Mouse (Mus musculus): Measurements from ENCODE around the gene Rnf123. TPM values are rescaled to one million over a fixed set of nuclear protein-coding genes. Genes with fewer than 3 reads are reported as not detected.
"Not testable (repeated sequence)": the region's sequence is repeated elsewhere in the genome, so short reads cannot be mapped to it uniquely, and the experiment has no call there.

Rnf123 gene
- total RNA-seq, 2 experiments from 2014 or later = 62.5 to 83.1 TPM

DNA sequence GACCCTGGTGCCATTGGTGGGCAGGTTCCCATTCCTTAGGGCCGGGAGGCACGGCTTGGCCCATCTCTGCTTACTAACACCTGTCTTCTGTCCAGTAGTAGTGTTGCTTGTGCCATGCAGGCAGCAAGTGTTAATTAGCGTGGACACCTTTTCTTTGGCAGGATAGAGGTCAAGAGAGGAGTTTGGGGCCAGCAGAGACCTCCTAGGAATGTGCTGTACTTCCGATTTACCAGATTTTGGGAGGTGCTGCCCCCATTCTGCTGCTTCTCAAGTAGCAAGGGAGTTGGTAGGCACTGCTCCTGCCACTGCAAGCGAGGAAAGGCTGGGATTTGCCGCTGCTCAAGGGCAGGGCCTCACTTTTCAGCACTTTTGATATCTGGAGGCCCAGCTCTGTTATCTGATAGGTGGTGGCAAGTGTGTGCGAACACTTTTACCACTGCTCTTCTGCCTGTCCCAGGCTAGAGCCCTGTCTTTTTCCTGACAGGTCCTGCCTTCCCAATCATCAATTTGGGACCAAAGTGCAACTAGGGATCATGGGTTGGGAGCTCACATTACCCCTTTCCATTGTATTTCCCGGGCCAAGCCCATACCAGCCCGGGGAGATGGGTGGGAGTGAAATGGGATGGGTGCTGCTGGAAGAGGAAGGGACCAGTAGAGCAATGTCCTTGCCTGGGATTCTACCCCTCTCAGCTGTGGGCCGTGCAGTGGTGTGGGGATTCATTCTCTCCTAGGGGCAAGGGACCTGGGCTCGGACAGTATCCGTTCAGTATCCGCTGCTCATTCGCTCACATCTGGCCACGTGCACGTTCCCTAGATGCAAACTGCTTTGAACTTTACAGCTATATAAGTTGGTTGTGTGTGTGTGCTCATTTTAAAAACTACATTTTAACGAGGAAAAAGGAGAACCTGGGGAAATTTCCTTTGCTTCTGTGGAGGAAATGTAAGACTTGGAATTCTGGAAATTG, 35.3 kb downstream of the Rnf123 start:
- no peak for DNase-seq
- intact Hi-C loops (cut with DNase I) = no loop called here

GRCm38 (mm10) chr9:108046582-108046981, 36.6 kb downstream of the Rnf123 start:
- no peak for DNase-seq
- intact Hi-C loops (cut with DNase I) = no loop called here

DNA sequence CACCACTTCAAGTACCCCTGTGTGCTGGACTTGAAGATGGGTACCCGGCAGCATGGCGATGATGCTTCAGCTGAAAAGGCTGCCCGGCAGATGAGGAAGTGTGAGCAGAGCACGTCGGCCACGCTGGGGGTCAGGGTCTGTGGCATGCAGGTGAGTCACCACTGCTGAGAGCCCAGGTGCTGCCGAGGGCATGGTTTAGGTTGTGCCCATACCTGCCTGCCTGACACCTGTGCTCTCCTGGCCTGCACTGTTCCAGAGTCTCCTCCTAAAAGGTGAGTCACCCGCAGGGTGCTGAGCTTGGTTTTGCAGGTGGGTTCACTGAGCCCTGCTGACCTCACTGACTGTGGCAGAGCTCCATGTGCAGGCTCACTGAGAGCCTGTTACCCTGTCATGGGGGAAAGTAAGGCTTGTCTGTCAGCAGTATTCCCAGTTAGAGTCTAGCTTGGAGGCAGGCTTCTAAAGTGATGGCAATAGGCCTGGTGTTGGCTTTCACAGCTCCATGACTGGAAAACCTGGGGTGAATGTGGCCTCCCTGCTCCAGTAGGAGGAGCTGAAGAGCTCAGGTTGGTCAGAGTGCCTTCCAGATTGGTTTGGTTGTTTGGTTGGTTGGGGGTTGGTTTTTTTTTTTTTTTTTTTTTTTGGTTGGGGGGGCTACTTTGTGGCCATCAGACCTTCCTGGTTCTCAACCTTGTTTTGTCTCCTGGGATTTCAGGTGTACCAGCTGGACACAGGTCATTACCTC, 38.2 kb downstream of the Rnf123 start:
- intact Hi-C loops (cut with DNase I) = no loop called here
- DNase-seq = no peak

GRCm38 (mm10) chr9:108035331-108036156, 47.6 kb downstream of the Rnf123 start:
- DNase-seq = no peak
- intact Hi-C loops (cut with DNase I) = no loop called here

GRCm38 (mm10) chr9:108032126-108032525, 51.0 kb downstream of the Rnf123 start:
- no peak for DNase-seq
- intact Hi-C loops (cut with DNase I) = no loop called here

DNA sequence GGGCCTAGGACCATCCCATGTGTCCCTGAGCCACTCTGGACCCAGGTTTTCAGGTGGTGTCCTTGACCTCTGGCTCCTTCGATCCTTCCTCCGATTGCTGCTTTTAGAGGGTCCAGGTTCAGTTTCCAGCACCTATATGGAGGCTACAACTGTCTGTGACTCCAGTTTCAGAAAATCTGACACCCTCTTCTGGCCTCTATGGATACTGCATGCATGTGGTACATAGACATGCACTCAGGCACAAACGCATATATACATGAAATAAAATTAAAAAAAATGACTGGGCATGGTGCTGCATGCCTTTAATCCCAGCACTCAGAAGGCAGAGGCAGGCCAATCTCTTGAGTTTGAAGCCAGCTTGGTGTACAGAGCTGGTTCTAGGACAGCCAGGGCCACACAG, 55.3 kb downstream of the Rnf123 start:
- no peak for DNase-seq
- intact Hi-C loops (cut with DNase I) = no loop called here

- intact Hi-C loops (cut with DNase I) = no loop called here
- no peak for DNase-seq
Measured at GRCm38 (mm10) chr9:108026584-108026983, 56.6 kb downstream of the Rnf123 start.

GRCm38 (mm10) chr9:108023216-108023615, 59.9 kb downstream of the Rnf123 start:
- no peak for DNase-seq
- intact Hi-C loops (cut with DNase I) = no loop called here

GRCm38 (mm10) chr9:108020741-108021140, 62.4 kb downstream of the Rnf123 start:
- DNase-seq = peak; percentile 22 to 28
- intact Hi-C loops (cut with DNase I) = no loop called here

- no peak for DNase-seq
Measured at GRCm38 (mm10) chr9:108017127-108017526, 66.0 kb downstream of the Rnf123 start.

DNA sequence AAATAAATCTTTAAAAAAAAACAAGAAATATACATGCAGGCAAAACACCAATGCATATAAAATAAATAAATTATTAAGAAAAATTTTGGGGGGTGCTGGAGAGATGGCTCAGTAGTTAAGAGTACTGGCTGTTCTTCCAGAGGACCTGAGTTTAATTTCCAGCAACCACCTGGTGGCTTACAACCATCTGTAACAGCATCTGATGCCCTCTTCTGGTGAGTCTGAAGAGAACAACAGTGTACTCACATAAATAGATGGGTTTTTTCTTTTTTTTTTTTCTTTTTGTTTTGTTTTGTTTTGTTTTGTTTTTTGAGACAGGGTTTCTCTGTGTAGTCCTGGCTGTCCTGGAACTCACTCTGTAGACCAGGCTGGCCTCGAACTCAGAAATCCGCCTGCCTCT, 69.6 kb downstream of the Rnf123 start:
- intact Hi-C loops (cut with DNase I); DNase-seq: not testable (repeated sequence)

More at GRCm38 (mm10) chr9:108017127-108017526, 66.0 kb downstream of the Rnf123 start:
- intact Hi-C loops (cut with DNase I) = no loop called here

GRCm38 (mm10) chr9:108010385-108010784, 72.8 kb downstream of the Rnf123 start:
- DNase-seq = no peak
- intact Hi-C loops (cut with DNase I) = no loop called here

GRCm38 (mm10) chr9:108008041-108008440, 75.1 kb downstream of the Rnf123 start:
- DNase-seq = no peak
- intact Hi-C loops (cut with DNase I) = no loop called here

GRCm38 (mm10) chr9:108003531-108003890, 79.6 kb downstream of the Rnf123 start:
- peak; percentile 31 to 38 for DNase-seq
- intact Hi-C loops (cut with DNase I) = no loop called here

DNA sequence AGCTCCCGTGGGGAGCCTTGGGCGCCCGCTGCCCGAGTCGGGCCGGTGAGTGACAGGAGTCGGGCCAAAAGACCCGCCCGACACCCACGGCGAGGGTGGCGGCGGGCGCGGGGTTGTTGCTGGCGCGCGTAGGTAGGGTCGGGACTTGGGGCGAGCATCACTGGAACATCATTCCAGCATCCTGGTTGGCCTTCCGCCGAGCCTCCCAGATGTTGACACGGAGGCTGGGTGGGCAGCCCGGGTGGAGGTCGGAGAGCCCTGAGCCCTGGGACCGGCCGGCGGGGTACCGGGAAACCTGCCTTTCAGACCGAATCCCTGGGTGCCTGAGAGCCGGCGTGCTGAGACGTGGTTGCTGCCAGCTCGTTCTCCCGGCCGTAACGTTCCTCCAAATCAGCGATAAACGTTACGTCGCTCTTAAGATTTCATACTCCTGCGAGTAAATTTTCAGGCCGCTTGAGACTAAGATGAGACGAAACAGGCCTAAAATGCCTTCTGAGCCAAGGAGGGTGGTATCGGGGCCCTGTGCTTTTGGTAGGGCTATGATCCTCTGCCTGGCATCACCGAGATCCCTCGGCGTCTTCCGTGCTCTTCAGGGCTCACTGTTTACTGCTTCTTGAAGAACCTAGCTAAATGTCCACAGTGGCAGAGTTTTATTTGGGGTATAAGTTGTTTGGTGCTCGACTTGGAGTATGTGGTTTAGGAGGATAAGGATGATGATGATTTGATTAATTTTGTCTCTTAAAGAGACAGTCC, 80.2 kb downstream of the Rnf123 start:
- intact Hi-C loops (cut with DNase I) = no loop called here
- DNase-seq = no peak

GRCm38 (mm10) chr9:108001922-108002770, 81.0 kb downstream of the Rnf123 start, which contains the start of gene Ip6k1:
Gene Ip6k1, plus strand, starts transcription at chr9:108002501.
- DNase-seq = peak; percentile 100
- intact Hi-C loops (cut with DNase I) = no loop called here
